Mouse (Mus musculus): ENCODE measurements around the gene Cab39l.

DNA sequence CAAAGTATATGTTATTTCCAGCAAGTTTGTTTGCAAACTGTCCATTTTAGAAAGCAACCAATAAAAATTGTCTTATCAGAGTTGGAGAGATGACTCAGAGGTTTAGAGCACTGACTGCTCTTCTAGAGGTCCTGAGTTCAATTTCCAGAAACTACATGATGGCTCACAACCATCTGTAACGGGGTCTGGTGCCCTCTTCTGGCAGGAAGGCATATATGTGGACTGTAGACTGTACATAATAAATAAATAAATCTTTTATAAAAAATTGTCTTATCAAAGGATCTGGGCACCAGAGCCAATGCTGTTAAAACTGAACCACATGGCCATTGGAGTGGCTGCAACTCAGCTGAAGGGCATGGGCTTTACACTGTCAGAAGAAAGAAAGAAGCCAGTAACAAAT is 149.8 kb downstream of the Cab39l start:
- no peak for TF ChIP-seq POLR2A (IDR thresholded peaks at IDR 0.05; ENCODE audit: borderline replicate concordance, extremely low read depth, insufficient read depth, insufficient read length, poor library complexity, severe bottlenecking)
- TF ChIP-seq CTCF (IDR thresholded peaks at IDR 0.05; ENCODE audit: borderline replicate concordance, extremely low read depth, insufficient read depth, insufficient read length) = no peak
